Mouse (Mus musculus): ENCODE data around the gene Nox1. TPM values are rescaled to one million over a fixed set of nuclear protein-coding genes. Genes with fewer than 3 reads are reported as not detected.
"Not testable (repeated sequence)": the region's sequence is repeated elsewhere in the genome, so short reads cannot be mapped to it uniquely, and the experiment has no call there.

Gene Nox1
- total RNA-seq (2021): under 1 TPM in 1 of 2 experiments, not detected in 1; 0.44 TPM
- long read RNA-seq, experiment 1: 0 reads
- long read RNA-seq, experiment 2: 0 reads

- intact Hi-C loops (cut with DNase I): no loop called here
Observed at GRCm38 (mm10) chrX:134221856-134222255, at the start of gene Nox1. Nox1 (minus strand) TSS chrX:134221956.

DNA sequence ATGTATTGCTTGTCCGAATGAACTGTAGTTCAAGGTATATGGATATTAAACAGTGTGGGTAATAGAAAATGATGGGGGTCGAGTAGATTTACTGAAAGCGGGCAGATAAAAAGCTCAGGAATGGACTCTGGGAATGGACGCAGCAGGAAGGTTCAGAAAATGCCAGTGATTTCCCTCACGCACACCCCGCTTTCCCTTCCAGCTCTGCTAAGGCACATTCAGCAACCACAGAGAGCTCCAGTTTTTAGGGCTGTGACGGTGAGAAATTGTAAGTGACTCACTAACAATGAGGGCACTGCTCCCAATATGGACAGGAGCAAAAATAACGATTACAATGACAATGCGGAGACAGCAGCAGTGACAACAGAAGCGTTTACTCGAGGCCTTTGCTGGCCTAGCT lies 40.4 kb upstream of the Nox1 start:
- intact Hi-C loops (cut with DNase I): no loop called here
- DNase-seq (ENCODE audit: low spot score in 2 of 2): no peak

More at GRCm38 (mm10) chrX:134221856-134222255, at the start of gene Nox1:
- DNase-seq (ENCODE audit: low spot score in 2 of 2): no peak

DNA sequence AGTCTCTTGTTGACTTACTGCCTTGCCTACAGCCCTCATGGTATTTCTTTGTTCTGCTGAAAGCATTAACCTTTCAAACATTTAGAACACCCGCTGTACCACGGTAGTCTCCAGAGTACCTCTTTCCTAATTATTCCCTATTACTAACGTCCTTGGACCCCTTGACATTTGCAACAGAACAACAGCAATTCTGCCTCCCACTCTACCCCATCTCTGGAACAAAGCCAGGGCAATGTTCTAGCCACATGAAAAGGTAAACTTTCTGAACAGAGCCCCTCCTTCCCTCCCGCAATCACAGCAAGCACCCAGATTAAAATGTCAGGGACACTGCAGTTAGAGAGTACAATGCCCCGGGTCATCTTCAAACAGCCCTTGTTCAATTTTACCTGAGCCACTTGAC lies 39.4 kb upstream of the Nox1 start:
- intact Hi-C loops (cut with DNase I): no loop called here
- DNase-seq (ENCODE audit: low spot score in 2 of 2): no peak

GRCm38 (mm10) chrX:134248202-134248601 lies 26.4 kb upstream of the Nox1 start:
- intact Hi-C loops (cut with DNase I): no loop called here
- no peak for DNase-seq (ENCODE audit: low spot score in 2 of 2)

GRCm38 (mm10) chrX:134245946-134246345 lies 24.2 kb upstream of the Nox1 start:
- DNase-seq (ENCODE audit: low spot score in 2 of 2): no peak
- intact Hi-C loops (cut with DNase I): no loop called here

GRCm38 (mm10) chrX:134238266-134238665 lies 16.5 kb upstream of the Nox1 start:
- intact Hi-C loops (cut with DNase I): no loop called here

DNA sequence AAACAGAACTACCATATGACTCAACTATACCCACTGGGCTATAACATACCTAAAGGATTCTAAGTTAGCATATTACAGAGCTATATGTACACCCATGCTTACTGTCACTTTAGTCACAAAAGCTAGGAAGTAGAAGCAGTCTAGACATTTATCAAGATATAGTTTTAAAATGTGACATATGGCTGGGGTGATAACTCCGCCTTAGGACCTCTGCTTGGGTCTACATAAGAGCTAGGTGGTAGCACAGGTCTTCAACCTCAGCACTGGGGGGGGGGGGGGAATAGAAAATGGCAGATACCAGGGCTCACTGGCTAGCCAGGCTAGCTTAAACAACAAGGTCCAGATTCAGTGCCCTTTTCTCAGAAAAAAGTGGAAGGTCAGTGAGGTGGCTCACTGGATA lies 11.3 kb upstream of the Nox1 start:
- intact Hi-C loops (cut with DNase I): no loop called here
- no peak for DNase-seq (ENCODE audit: low spot score in 2 of 2)

More at GRCm38 (mm10) chrX:134238266-134238665, 16.5 kb upstream of the Nox1 start:
- DNase-seq (ENCODE audit: low spot score in 2 of 2): no peak

DNA sequence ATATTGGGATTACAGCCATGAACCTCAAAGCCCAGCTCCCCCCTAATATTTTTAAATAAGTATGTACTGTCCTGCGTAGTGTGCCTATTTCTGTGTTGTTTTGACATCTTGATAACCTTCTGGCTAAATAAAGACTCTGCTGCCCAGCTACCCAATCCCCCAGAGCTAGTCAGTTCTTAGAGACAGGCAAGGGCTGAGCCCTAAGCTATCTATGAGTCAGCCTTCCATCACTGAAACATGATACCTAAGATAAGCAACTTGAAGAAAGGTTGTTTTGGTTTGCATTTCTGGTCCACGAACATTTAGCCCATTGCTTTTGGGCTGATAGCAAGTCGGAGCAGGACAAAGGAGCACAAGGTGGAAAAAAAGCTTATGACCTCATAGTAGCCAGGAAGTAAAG lies 1.1 kb downstream of the Nox1 start:
- intact Hi-C loops (cut with DNase I): no loop called here
- DNase-seq (ENCODE audit: low spot score in 2 of 2): no peak

DNA sequence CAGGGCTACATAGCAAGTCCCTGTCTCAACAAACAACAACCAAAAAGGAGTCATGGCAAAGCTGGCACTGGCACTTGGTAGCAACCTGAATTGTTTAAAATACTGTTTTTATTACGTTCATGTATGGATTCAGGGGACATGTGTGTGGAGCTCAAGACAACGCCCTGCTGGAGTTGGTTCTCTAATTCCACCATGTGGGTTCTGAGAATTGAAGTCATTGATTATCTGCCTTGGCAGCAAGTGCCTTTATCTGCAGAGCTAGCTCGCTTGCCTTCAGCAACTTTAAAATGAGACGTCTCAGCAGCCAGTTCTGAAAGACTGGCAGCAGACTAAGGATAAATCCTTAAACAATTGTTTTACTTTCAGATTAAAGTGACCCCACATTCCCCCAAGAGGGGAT lies 3.6 kb downstream of the Nox1 start:
- intact Hi-C loops (cut with DNase I): no loop called here
- DNase-seq (ENCODE audit: low spot score in 2 of 2): no peak

GRCm38 (mm10) chrX:134211151-134211642 lies 10.6 kb downstream of the Nox1 start:
- peak; percentile 3 to 10 for DNase-seq (ENCODE audit: low spot score in 2 of 2)
- intact Hi-C loops (cut with DNase I): no loop called here

DNA sequence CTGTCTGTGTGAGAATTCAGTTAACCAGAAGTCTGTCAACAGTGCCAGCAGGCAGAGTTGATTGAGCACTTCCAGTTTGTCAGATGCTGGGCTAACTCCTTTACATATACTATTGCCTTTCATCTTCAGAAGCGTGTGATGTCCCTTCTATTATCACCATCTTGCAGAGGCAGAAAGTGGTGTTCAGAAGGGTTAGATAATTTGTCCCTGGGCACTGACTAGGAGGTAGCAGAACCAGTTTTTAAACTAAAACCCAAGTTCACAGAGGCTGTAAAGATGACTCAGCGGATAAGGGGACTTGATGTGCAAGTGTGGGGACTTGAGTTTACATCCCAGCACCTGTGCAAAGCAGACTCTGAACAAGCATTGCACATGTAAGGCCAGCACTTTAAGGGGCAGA lies 13.3 kb downstream of the Nox1 start:
- intact Hi-C loops (cut with DNase I): no loop called here
- DNase-seq (ENCODE audit: low spot score in 2 of 2): no peak

- DNase-seq (ENCODE audit: low spot score in 2 of 2); intact Hi-C loops (cut with DNase I): not testable (repeated sequence)
Observed at GRCm38 (mm10) chrX:134187201-134187600, 34.6 kb downstream of the Nox1 start, which contains the start of gene Arl13a. Arl13a (plus strand) TSS chrX:134187501.

DNA sequence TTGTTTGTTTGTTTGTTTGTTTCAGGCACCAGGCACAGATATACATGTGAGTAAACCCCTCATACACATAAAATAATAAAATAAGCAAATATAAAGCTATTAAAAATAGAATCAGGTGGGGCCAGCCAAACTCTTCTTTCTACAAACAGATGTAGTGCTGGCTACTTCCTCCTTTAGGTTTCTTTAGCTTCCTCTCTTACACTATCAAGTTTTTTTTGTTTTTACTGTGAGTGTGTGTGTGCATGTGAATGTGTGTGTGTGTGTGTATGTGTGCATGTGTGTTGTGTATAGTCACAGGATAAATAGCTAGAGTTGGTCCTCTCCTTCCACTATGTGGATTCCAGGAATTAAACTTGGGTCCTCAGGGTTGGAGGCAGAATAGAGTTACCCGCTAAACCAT lies 47.1 kb downstream of the Nox1 start:
- intact Hi-C loops (cut with DNase I): no loop called here

DNA sequence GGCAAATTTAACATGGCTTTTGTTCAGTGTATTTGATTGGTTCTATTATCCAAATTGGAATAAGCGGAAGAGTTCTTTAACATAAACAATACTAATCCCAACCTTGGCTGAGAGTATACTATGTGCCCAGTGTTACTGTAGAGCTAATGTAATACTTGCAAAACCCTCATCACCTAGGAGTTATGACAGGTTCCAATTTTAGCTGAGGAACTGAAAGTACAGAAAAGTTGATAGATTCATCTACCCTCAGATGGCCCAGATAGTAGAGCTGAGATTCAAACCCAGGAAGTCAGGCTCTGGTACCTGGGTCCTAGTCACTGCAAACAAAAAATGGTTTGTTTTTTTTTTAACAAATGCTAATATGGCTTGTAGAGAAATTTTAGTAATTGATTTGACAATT lies 51.2 kb downstream of the Nox1 start:
- DNase-seq (ENCODE audit: low spot score in 2 of 2): no peak
- intact Hi-C loops (cut with DNase I): no loop called here

More for the DNA sequence above, 47.1 kb downstream of the Nox1 start:
- DNase-seq (ENCODE audit: low spot score in 2 of 2): no peak

- intact Hi-C loops (cut with DNase I): no loop called here
- no peak for DNase-seq (ENCODE audit: low spot score in 2 of 2)
Observed at GRCm38 (mm10) chrX:134163484-134163883, 58.3 kb downstream of the Nox1 start.

DNA sequence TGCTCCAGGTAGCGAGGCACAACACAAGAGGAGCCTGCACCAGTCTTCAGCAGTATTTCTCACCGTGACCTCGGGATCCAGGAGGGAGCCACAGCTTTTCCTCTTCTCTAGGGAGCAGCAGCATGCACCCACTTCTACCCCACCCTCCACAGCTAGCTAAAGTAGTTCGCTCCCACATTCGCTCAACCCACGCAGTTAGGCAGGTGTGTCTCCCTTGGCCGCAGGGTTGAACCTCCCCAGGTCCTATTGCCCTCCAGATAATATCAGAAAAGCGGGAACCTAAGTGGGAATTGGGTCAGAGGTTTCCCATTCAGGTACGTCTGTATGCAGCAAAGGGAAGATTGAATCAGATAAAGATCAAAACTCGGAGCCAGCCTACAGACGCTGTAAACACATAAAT lies 58.9 kb downstream of the Nox1 start:
- no peak for DNase-seq (ENCODE audit: low spot score in 2 of 2)
- intact Hi-C loops (cut with DNase I): no loop called here

GRCm38 (mm10) chrX:134162043-134162720 lies 59.6 kb downstream of the Nox1 start, which contains the start of gene Xkrx:
Xkrx (minus strand) TSS chrX:134162076.
- intact Hi-C loops (cut with DNase I): no loop called here
- DNase-seq (ENCODE audit: low spot score in 2 of 2): no peak

DNA sequence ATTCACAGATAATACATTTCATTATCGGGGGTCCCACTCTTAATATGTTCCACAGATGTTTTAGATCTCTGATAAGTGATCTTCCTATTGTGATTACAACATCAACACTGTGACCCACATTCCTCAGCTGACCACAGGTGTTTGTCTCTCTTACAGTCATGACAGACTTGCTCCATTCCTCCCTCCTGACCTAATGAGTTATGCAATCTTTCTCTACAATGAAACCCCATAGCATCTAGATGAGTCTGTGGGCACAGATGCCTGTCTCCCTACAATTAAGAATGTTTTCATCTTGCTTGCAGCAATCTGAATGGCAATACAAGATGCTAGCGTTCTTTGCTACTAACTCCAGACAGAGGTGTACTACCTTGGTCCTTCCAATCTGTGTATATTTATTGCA lies 61.3 kb downstream of the Nox1 start:
- no peak for DNase-seq (ENCODE audit: low spot score in 2 of 2)
- intact Hi-C loops (cut with DNase I): no loop called here

DNA sequence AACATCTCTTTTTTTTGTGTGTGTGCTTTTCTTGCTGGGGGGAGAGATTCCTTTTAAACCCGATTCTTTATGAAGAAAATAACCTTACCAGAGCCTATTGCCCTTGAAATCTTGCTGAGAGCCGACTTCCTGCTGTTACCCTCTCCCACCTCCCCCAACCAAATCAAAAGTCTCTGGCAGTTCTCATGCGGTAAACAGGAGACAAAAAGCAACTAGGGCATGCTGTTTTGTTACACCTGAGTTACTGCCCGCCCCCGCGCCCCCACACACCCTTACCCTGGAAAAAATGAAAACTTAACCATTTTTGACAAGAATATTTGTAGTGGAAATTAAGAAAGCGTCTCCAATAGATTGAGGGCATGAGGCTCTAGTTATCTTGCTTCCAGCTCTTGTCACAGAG lies 63.6 kb downstream of the Nox1 start:
- intact Hi-C loops (cut with DNase I): no loop called here
- no peak for DNase-seq (ENCODE audit: low spot score in 2 of 2)

- no peak for DNase-seq (ENCODE audit: low spot score in 2 of 2)
- intact Hi-C loops (cut with DNase I): no loop called here
Observed at GRCm38 (mm10) chrX:134141986-134142385, 79.8 kb downstream of the Nox1 start.

DNA sequence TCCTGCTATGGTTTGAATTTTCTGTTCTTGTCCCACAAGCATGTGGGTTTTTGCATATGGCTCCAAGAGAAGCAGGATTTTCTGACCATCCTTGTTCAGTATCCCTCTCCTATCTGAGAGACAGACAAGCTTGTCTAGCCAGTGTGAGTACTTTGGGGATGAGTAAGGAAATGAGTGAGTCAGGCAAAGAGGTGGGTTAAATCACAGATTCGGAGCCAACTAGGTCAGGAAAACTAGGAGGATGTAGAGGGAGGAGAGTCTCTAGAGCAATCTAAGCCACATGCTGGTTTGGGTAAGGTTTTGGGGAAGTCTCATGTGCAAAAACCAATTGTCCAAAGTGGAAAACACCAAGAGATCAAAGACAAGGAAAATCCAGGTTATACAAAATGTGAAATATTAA lies 80.2 kb downstream of the Nox1 start:
- intact Hi-C loops (cut with DNase I): no loop called here
- DNase-seq (ENCODE audit: low spot score in 2 of 2): no peak

Measured in left cerebral cortex, postnatal 14 days (tissue).